Mouse (Mus musculus) fat pad, adult 2 months (tissue): ENCODE data around the gene Rfxap.
"Not testable (repeated sequence)": the region's sequence is repeated elsewhere in the genome, so short reads cannot be mapped to it uniquely, and the experiment has no call there.

ENCODE experiments used
- DNase-seq: peaks from one replicate; pipeline ENCODE4 v3.0.0-alpha.2; 2011; ENCODE audit warnings: low read depth, low spot score; ENCODE audit errors: extremely low read depth

The Rfxap gene

DNA sequence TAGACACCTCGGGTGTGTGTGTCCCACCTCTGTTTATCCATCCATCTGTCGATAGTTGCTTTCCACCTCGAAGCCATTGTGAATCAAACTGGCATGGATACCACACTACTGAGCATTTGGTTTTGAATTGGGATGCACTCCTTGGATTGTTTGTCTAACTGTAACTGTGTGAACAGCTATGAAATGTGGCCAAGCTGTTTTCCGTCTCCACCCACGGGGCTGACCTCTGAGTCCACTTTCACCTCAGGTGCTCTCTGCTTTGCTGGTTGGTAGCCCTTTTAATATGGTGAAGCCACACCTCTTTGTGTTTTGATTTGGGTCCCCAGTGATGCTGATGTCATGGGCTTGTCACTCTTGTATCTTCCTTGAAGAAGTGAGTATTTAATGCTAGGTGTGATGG, 40.8 kb downstream of the Rfxap start:
- no peak for DNase-seq

DNA sequence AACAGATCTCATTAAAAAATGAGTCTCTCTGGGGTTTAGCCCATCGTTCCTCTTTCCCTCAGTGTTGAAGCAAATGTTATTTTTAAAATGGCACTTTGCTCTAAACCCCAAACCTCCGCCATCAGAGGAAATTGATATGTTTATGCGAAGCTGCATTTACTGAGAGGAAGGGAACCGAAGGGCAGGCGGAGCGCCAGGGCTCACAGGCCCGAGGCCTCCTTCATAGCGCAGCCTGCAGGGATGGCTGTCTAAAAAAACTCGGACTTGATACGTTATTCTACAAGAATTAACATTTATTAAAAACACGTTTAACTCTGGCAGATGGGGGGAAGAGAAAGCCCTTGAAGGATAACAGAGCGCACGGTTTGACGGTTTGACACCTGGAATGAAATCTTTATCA, 41.6 kb downstream of the Rfxap start:
- DNase-seq: no peak

DNA sequence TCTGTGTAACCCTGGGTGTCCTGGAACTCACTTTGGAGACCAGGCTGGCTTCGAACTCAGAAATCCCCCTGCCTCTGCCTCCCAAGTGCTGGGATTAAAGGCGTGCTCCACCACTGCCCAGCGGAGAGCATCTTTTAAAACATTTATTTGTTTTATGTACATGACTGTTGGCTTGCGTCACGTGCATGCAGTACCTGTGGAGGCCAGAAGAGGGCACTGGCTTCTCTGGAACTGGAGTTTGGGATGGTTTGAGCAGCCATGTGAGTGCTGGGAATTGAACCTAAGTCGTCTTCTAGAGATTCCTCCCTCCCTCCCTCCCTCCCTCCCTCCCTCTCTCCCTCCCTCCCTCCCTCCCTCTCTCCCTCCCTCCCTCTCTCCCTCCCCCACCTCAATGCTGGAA, 42.1 kb downstream of the Rfxap start:
- not testable (repeated sequence) for DNase-seq

DNA sequence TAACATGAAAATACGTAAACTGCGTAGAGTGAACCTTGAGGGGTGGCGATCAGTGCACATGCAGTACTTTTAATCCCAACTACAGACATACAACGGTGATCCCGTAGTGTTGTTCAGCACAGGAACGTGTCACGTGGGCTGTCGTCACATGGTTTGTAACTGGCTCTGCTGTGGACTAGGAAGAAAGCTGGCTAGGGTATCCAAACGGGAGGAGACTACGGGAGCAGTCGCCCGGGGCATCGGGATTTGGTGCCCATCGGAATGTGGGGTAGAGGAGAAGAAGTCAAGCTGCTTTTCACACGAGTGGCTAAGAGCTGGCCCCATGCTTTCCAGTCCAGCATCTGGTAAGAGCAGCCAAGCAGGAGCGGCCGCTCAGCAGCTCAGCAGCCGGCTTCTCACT, 43.2 kb downstream of the Rfxap start:
- no peak for DNase-seq

DNA sequence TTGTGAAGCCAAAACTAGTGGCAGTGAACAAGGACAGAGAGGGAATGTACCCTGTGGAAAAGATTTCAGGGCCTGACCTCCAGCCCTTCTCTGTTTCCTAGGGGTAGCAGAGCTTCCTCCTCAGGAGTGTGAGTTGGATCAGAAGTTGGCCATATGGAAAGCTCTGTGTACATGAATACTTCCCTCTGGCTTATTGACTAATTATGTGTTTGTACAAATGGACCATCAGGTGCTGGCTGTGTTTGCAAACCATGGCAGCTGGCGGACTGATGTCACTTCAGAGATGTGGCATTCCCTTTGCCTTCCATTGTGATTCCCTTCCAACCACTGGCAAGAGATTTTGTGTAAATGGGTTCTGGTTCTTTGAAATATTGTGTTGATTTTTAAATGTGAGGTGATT, 46.3 kb downstream of the Rfxap start:
- no peak for DNase-seq

DNA sequence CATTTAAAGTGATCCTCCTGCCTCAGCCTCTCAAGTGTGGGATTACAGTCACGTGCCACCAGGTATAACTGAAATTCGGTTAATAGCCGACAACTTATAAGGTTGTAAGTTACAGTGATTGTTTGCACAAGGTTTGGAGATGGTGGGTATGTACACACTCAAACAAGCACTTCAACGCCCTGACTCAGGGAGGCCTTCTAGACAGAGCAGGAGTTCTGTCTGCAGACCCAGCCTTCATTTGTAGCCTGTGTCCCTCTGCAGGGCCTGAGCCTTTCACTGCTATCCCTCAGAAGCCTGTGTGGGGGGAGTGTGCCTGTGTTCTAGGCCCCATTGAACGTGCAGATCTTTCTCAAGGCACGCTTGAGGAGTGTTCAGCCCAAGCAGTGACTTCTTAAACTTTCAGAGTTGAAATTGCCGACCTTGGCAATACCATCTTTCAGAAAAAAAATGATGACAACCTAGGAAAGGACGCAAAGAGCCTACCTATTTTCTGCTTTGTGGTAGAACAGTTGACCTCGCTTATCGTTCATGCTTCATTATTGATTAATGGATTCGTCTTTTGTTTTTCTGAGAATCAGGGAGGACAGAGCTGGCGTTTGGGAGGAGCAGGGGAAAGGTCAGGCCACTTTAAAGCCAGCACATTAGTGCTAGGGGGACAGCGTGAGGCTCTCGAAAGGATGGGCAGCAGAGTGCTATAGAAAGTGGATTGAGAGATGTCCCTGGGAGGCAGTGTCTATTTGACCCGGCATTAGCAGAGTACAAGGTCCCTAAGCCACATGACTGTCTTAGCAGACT, 47.1 kb downstream of the Rfxap start:
- DNase-seq: no peak

DNA sequence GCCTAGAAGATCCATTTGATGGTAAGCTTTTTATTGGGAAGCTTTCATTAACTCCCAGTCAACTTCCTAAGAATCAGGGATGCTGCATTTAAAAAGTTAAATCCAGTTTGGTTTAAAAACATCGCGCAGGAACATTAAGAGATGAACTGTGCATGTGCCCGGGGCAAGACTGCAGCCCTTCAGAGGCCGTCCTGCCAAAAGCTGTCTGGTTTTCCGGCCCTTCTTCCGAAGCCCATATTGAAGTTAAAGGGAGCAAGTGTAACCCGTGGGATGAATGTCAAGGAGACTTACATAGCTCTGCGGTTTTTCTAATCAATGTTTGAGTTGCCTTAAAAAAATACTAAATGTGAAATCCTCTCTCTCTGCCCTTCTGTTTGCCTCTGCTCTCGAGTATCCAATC, 48.4 kb downstream of the Rfxap start:
- no peak for DNase-seq

DNA sequence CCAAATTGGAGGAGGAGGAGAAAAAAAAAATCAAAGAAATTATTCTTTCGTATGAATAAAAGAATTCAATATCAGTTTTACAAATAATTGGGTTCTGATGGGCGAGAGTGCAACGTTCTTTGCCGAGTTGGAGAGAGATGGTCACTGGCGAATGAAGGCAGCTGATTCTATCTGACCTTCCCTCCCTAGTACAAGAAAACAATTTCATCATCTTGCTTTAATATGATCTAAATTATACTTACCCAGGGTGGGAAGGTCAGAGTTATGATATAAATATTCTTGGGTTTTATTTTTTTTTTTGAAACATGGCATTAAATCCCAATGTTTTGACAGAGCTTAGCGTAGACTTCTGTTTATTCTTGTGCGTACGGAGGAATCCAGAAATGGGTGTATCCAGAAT, 50.1 kb downstream of the Rfxap start:
- no peak for DNase-seq

DNA sequence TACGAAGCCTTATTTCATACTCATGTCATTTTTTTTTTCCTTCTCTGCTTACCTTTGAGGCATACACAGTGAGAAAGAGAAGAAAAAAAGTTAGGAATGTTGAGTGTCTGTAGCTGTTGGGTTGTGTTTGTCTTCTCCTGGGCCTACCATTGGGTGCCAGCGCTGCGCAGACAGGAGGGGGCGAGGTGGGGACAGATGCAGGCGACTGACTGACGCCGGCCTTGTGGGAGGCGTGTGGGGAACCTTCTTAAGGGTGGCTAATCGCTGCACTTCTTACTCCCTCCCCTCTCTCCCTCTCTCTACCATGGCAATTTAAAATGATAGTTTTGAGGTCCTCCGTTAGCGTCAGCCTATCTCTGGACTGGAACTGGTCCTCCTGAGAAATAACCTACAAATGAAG, 51.5 kb downstream of the Rfxap start:
- no peak for DNase-seq

DNA sequence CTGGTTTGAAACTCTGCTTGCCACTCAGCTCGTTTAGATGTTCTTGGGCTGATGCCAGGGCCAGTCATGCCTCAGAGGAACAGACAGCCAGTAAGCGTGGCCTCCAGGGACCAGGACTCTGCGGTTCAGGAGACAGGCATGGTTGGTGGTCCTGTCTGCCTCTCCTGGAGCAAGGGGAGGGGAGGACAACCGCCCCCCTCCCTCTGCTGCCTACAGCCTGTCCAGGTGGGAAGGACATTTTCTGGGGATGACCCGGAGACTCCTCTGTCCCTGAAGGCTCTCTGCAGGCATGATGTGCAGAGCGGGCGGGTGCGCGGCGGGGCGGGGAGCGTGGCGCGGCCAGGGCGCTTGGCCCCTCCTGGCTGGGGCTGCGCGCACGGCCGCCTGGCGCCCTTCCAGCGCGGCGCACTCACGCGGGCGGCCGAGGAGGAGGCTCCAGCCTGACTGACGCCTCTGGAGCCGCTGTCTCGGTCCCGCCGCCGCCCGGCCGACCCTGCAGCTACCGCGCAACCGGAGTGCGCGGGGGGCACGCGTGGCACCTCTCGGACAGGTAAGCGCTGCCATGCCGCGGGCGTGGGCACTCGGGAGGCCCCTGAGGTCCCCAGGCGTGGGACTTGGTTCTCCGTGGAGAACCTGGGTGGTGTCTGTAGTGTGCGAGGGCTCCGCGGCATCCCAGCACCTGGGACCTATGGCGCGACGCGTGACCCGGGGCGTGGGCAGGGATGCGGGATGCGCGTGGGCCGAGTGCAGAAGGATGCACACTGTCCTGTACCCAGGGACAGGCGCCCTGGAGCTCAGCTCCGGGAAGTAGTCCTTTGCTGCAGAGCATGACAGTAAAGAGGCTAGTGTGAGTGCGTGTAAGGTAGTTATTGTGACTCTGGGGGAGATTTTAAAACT, 52.2 kb downstream of the Rfxap start, which contains the start of gene Smad9:
Smad9 (plus strand) TSS at position 438 of the 897 bp plus-strand sequence.
- no peak for DNase-seq

DNA sequence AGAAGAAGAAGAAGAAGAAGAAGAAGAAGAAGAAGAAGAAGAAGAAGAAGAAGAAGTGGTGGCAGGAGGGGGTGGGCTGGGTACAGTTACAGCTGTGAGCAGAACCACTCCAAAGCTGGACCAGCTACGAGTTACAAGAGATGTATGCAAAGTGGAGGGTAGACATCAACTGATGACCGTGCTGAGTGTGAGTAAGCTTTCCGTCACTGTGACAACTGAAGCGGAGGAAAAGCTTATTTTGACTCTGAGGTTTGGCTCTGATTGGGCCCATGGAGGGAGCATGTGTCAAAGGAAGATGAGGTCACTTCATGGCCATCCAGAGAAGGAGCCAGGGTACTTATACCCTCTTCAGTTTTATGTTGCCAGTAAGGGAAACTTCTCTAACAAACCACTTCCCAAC, 54.2 kb downstream of the Rfxap start:
- no peak for DNase-seq
